Mouse (Mus musculus): Measurements from ENCODE around the gene Stxbp2.

Stxbp2 gene

GRCm38 (mm10) chr8:3682435-3682834 lies 51.7 kb downstream of the Stxbp2 start:
- no peak for DNase-seq (ENCODE audit: low read depth, low spot score)

- DNase-seq (ENCODE audit: low read depth, low spot score), result no peak
Observed at GRCm38 (mm10) chr8:3683408-3684176, 52.8 kb downstream of the Stxbp2 start.

- DNase-seq (ENCODE audit: low read depth, low spot score), result no peak
Observed at GRCm38 (mm10) chr8:3684530-3684929, 53.8 kb downstream of the Stxbp2 start.

GRCm38 (mm10) chr8:3685422-3685821 lies 54.7 kb downstream of the Stxbp2 start:
- DNase-seq (ENCODE audit: low read depth, low spot score), result no peak

GRCm38 (mm10) chr8:3687537-3687936 lies 56.8 kb downstream of the Stxbp2 start:
- no peak for DNase-seq (ENCODE audit: low read depth, low spot score)

- DNase-seq (ENCODE audit: low read depth, low spot score), result no peak
Observed at GRCm38 (mm10) chr8:3690774-3691173, 60.0 kb downstream of the Stxbp2 start.
